Mouse (Mus musculus): Measurements from ENCODE around the gene Xkr8.
"Not testable (repeated sequence)": the region's sequence is repeated elsewhere in the genome, so short reads cannot be mapped to it uniquely, and the experiment has no call there.

Gene Xkr8

GRCm38 (mm10) chr4:132732148-132732684 is at the start of gene Xkr8:
TSS of gene Xkr8 (minus strand) at chr4:132732546.
- peak; percentile 95 for DNase-seq

DNA sequence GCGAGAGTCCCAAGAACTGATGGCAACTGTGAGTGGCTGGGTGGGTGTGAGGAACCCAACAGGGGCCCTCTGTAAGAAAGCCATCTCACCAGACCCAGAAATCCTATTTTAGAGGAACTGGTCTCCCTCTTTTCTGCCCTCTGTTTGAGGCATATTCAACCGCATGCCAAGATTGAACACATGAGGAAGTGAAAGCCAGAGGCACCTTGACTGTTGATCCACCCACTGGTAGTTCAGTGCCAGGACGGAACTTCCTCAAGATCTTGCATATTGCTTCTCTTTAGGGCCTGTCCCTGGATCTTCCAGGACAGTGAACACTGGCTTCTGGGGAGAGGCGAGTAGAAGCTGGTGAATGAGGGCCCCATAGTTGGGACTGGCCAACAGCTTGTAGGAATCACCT is 47.9 kb upstream of the Xkr8 start:
- DNase-seq = no peak

DNA sequence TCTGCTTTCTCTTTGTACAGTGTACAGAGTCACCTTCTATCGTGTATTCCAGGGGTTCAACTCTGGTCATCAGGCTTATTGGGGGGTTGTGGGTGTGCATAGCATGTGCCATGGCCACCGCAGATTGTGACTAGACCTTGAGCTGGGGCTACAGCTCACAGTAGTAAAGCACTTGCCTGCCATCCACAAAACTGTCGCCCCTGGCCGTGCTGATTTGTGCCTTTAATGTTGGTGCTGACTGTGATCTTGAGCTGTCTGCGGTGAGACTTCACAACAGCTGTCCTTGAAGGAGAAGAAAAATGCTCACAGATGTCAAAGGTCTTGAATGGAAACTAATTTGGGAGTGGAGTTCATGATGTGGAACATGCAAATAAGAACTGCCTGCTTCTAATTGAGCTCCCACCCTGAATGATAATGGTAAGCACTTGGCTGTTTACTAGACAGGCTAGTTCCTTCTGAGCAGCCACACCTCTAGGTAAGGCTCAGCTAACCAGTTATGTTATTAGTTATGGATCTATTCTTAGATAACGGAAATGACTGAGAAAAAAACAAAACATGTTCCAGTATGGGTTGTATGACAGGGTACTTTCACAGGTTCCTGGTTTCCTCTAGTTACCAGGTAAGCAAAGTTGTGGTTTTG is 46.3 kb upstream of the Xkr8 start:
- no peak for DNase-seq

DNA sequence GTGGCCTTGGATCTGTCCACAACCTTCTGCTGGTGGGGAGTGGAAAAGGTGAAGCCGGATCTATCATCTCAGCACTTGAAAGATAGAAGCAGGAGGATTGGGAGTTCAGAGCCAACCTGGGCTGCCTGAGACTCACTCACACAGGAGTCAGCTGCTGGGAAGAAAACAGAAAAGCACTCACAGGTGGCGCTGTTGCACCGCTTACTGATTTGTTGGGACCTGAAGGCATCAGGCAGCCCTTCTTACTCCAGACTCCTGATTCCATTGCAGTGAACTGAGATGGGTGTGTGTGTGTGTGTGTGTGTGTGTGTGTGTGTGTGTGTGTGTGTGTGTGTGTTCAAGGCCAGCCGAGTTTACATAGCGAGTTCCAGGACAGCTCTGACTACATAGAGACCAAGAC is 44.4 kb upstream of the Xkr8 start:
- peak; percentile 74 for DNase-seq

- DNase-seq = no peak
Measured at GRCm38 (mm10) chr4:132774905-132775304, 42.6 kb upstream of the Xkr8 start.

- no peak for DNase-seq
Measured at GRCm38 (mm10) chr4:132771776-132772175, 39.4 kb upstream of the Xkr8 start.

DNA sequence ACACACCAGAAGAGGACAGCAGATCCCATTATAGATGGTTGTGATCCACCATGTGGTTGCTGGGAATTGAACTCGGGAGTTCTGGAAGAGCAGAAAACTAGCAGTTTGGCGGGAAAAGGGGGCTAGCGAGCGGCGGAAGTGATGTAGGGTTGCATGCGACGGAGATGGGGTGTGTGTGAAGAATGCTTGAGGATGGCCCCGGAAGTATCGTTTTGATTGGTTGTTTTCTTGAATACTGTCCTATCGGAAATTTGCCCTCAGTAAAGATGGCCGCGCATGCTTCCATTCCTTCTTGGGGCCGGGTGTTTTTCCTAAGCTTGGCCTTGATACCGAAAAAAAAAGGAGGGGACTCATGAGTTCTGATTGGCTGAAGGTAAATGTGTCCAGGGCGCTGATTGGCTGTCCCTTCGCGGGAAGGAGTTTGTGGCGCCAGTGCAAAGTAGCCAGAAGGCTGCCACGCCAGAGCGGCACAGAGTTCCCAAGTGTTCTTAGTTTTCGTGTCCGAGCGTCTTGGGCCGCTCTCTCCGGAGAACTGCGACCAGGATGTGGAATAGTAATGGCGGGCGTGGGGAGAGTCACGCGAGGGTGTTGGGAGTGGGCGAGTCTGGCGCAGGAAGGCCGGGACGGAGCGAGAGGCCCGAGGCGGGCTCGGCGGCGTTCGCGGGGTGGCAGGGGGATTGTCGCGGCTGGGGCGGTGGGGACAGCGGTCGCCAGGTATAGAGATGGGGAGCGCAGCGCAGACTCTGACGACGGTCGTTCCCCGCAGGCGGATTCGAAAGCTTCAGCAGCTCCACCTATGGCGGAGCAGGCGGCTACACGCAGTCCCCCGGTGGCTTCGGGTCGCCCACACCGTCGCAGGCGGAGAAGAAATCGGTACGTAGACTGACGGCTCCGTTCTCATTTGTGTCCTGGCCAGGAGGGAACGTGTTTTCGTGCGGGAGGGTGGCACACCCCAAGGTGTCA is 35.8 kb upstream of the Xkr8 start, which contains the start of gene Rpa2:
Gene Rpa2 (plus strand): TSS at position 419 of the 963 bp plus-strand sequence.
- peak; percentile 99 for DNase-seq

DNA sequence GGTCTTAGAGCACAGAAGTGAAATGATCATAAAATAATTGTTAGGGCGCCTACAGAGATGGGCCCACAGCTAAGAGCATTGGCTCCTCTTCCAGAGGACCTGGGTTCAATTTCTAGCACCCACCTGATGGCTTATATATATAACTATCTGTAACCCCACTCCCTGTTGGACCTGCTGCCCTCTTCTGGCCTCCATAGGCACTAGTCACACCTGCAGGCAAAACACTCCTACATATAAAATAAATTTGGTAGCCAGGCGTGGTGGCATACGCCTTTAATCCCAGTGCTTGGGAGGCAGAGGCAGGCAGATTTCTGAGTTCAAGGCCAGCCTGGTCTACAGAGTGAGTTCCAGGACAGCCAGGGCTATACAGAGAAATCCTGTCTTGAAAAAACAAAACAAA is 30.8 kb upstream of the Xkr8 start:
- DNase-seq = not testable (repeated sequence)

GRCm38 (mm10) chr4:132762602-132763001 is 30.3 kb upstream of the Xkr8 start:
- DNase-seq = no peak

GRCm38 (mm10) chr4:132760296-132760695 is 27.9 kb upstream of the Xkr8 start:
- no peak for DNase-seq

DNA sequence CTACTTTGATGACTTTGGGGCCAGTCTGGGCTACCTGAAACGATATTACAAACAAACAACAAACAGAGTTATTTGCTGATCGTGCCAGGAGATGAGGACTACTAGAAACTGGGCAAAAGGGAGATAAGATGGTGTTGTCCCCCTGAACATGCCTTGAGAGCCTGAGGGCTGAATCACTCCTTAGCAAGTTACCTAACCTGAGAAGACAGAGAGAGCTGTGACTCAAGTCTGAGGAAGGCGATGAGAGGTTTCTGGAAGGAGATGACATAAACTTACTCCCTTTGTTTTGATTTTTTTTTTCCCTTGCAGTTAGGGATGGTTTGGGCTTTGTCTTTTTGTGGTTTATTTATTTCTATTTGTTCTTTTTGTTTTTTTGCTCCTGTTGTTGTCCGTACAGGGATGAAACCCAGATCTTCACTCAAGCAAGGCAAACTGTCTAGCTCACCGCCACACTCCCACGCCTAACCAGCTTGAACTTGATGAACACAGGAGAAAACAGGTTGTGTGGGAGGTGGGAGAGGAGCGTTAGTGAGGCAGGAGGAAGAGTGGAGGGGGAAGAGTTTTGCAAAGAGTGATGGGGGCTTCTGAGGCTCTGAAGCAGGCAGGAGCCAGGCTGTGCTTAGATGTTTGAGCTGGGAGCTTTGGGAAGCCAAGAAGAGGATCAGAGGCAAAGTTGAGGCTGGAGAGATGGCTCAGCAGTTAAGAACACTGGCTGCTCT is 25.4 kb upstream of the Xkr8 start:
- DNase-seq = no peak

DNA sequence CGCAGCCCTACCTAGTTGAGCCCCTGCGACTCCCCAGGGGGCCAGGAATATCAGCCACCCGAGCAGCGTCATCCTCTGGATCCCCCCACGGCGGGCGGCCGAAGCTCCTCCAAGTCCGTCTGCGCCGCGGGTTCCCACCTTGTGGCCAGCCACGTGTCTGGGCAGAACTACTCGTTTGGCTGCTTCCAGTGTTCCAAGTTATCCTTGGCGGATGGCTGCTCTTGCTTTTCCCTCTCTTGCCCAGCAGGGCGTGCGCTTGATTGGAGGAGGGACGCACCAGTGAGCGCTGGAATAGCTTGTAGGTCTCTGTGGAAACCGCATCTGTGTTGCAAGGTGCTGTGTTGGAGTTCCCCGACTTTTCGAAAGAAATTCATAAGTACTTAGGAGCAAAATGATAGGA is 24.6 kb upstream of the Xkr8 start, which contains the start of gene Smpdl3b:
Gene Smpdl3b (minus strand): TSS at position 279 of the 400 bp plus-strand sequence.
- peak; percentile 83 for DNase-seq

DNA sequence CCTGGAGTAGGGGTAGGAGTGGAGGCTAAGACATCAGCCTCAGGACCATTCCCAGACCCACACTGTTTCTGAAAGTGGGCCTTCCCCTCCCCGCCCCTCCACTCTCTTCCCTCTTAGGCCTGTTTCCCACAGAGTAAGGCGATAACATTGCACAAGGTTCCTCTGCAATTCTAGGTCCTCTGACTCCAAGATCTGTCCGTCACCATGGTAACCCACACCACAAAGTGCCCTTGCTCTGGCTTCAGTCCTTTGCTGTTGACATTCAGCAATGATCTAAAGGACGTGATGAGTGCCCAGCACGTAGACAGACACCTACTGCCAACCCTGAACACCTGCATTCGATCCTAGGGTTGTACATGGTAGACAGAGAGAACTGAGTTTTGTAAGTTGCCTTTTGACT is 20.6 kb upstream of the Xkr8 start:
- DNase-seq = no peak

GRCm38 (mm10) chr4:132749258-132749982 is 17.1 kb upstream of the Xkr8 start:
- no peak for DNase-seq

DNA sequence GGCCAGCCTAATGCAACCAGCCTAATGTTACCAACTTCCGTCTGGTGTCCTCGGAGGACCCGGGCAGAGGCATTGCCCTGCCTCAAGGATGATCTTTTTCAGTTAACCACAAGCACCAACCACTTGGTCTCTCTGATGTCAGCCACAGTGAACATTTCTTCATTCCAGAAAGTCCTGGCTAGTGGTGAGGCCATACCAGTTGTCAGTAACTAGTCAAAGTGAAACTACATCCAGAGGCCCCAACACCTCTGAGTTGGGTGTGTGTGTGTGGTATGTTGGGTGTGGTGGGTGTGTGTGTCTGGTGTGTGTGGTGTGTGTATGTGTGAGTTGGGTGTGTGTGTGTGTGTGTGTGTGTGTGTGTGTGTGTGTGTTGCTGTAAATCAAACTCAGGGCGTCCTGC is 16.4 kb upstream of the Xkr8 start:
- DNase-seq = no peak

- peak; percentile 55 for DNase-seq
Measured at GRCm38 (mm10) chr4:132747664-132748259, 15.4 kb upstream of the Xkr8 start.

DNA sequence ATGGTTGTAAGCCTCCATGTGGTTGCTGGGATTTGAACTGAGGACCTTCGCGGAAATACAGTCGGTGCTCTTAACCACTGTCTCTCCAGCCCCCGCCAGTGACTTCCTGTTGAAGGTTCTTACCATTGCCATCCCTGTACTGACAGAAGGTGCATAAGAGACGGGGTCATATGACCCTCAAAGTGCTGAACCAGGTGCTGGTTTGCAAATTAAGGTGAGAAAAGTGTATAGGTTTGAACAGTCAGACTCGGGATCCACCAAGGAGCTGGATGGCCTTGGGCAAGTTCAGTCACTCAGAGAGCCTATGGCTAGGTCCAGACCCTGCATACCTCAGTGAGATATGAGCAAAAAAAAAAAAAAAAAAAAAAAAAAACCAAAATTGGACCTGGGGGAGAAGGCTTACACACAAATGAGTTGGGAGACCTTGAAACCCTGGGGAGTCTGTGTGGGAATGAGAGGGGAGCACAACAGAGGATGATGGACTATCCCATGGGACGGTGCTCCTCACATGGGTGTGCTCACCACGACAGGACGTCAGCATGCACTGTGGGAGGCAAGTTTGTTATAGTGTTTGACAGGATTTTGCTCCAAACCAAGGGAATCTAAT is 14.7 kb upstream of the Xkr8 start:
- DNase-seq = no peak

GRCm38 (mm10) chr4:132743992-132744911 is 11.9 kb upstream of the Xkr8 start:
- DNase-seq = no peak

- no peak for DNase-seq
Measured at GRCm38 (mm10) chr4:132741491-132741890, 9.1 kb upstream of the Xkr8 start.

DNA sequence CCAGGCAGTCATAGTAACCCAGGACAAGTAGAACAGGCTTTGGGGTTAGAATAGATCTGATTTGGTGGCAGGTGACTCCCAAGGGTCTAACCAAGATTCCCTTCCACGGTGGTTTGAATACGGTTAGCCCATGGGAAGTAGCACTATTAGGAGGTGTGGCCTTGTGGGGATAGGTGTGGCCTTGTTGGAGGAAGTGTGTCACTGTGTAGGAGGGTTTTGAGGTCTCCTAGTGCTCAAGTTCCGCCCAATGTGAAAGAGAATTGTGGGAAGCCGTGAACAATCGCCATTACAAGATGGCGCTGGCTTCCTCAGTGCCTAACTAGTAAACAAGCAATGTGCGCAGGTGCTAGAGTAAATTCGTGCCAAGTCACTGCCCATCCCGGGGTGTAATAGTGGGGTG is 4.8 kb upstream of the Xkr8 start:
- DNase-seq = not testable (repeated sequence)
